Mouse (Mus musculus) T-helper 17 cell (primary cell): ENCODE data around the gene Ferd3l.

Experiments used
- in situ Hi-C, 2 experiments: fragments of 300-600 bp; cut with MboI, MseI; formaldehyde crosslinking; loops; 1 replicate in 1 of 2; 2 replicates in 1 of 2; pipeline ENCODE4 v1.15.1; 2025; ENCODE audit warnings: high pct_unique_total_duplicates in 2 of 2

Ferd3l gene

GRCm38 (mm10) chr12:33928331-33929192, at the start of gene Ferd3l:
TSS of gene Ferd3l (plus strand) at chr12:33928425.
- in situ Hi-C loops: loop anchor here in 1 of 2 experiments (25.0 kb wide), 1 partner anchor 1034 kb away; no protein-coding TSS in a partner anchor

- in situ Hi-C loops: no loop called here
Observed at GRCm38 (mm10) chr12:33893956-33894355, 34.3 kb upstream of the Ferd3l start.

GRCm38 (mm10) chr12:33894621-33895020, 33.6 kb upstream of the Ferd3l start:
- in situ Hi-C loops: no loop called here

- in situ Hi-C loops: loop anchor here in 1 of 2 experiments (25.0 kb wide), 1 partner anchor 1036 kb away; no protein-coding TSS in a partner anchor
Observed at GRCm38 (mm10) chr12:33926751-33927150, 1.5 kb upstream of the Ferd3l start.

GRCm38 (mm10) chr12:33927334-33928098, 709 bp upstream of the Ferd3l start:
- in situ Hi-C loops: loop anchor here in 1 of 2 experiments (25.0 kb wide), 1 partner anchor 1035 kb away; no protein-coding TSS in a partner anchor

GRCm38 (mm10) chr12:33952843-33953242, 24.6 kb downstream of the Ferd3l start:
- in situ Hi-C loops: no loop called here

- in situ Hi-C loops: no loop called here
Observed at GRCm38 (mm10) chr12:33954931-33955565, 26.8 kb downstream of the Ferd3l start.

- in situ Hi-C loops: no loop called here
Observed at GRCm38 (mm10) chr12:33955606-33956295, 27.5 kb downstream of the Ferd3l start.

GRCm38 (mm10) chr12:33956576-33957399, 28.6 kb downstream of the Ferd3l start:
- in situ Hi-C loops: no loop called here

GRCm38 (mm10) chr12:33957400-33958240, 29.4 kb downstream of the Ferd3l start, which contains the start of gene Twist1:
TSS of gene Twist1 (plus strand) at chr12:33957671.
- in situ Hi-C loops: no loop called here

- in situ Hi-C loops: no loop called here
Observed at GRCm38 (mm10) chr12:33958241-33959194, 30.3 kb downstream of the Ferd3l start.

- in situ Hi-C loops: no loop called here
Observed at GRCm38 (mm10) chr12:33959206-33959605, 31.0 kb downstream of the Ferd3l start.

- in situ Hi-C loops: no loop called here
Observed at GRCm38 (mm10) chr12:33959846-33960245, 31.6 kb downstream of the Ferd3l start.

GRCm38 (mm10) chr12:33961013-33961412, 32.8 kb downstream of the Ferd3l start:
- in situ Hi-C loops: no loop called here

GRCm38 (mm10) chr12:33962118-33962772, 34.0 kb downstream of the Ferd3l start:
- in situ Hi-C loops: no loop called here

- in situ Hi-C loops: no loop called here
Observed at GRCm38 (mm10) chr12:33962773-33963130, 34.5 kb downstream of the Ferd3l start.

- in situ Hi-C loops: no loop called here
Observed at GRCm38 (mm10) chr12:33963671-33964369, 35.6 kb downstream of the Ferd3l start.
